Mouse (Mus musculus): ENCODE data around the gene Rab3d. TPM values are rescaled to one million over a fixed set of nuclear protein-coding genes. Genes with fewer than 3 reads are reported as not detected.

The Rab3d gene
- polyA plus RNA-seq, 1 experiment from 2014 or later = 21.5 TPM

DNA sequence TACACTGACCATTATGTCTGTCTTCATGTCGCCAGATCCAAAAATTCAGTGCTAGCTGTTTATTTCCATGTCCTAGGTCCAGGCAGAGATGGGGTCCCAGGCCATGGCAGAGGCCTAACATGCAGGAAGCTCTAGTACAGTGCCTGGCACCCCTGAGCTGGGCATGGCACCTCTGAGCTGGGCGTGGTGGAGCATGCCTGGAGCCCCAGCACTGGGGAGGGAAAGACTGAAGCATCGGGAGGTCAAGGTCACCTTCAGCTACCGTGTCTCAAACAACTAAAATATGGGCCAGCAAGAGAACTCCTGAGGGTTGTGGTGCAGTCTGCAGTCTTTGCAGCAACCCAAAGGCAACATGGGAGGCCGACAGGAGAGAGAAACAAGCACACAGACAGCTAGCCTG is 40.4 kb upstream of the Rab3d start:
- peaks cover 12% of the 10 kb centered on the region; the same call in 1 of the 2 replicates for H3K4me1 ChIP-seq (replicated peaks; ENCODE audit: control insufficient read depth, insufficient read depth, low read length)
- ATAC-seq (replicated peaks; ENCODE audit: low FRiP score, low TSS enrichment, low read depth) = no peak
- no peak overlapping the region for H3K4me2 ChIP-seq (ENCODE audit: low read length)
- peaks cover 39% of the 10 kb centered on the region for H3K27me3 ChIP-seq (replicated peaks; ENCODE audit: control insufficient read depth, insufficient read depth, low read length)
- H3K27ac ChIP-seq (ENCODE audit: low read depth) = no peak overlapping the region
- no peaks in the 10 kb centered on the region for H3K36me3 ChIP-seq (ENCODE audit: control insufficient read depth, insufficient read depth, low read length)
- H3K4me3 ChIP-seq (ENCODE audit: low read depth, low read length) = no peak overlapping the region
- whole genome bisulfite sequencing = 80% methylated on average over 5 of the region's 5 CpGs
- no peak for DNase-seq (ENCODE audit: low spot score)
- no peak overlapping the region for H3K9ac ChIP-seq (ENCODE audit: low read length)
- no peaks in the 10 kb centered on the region for H3K9me3 ChIP-seq (ENCODE audit: control insufficient read depth, low read length)

DNA sequence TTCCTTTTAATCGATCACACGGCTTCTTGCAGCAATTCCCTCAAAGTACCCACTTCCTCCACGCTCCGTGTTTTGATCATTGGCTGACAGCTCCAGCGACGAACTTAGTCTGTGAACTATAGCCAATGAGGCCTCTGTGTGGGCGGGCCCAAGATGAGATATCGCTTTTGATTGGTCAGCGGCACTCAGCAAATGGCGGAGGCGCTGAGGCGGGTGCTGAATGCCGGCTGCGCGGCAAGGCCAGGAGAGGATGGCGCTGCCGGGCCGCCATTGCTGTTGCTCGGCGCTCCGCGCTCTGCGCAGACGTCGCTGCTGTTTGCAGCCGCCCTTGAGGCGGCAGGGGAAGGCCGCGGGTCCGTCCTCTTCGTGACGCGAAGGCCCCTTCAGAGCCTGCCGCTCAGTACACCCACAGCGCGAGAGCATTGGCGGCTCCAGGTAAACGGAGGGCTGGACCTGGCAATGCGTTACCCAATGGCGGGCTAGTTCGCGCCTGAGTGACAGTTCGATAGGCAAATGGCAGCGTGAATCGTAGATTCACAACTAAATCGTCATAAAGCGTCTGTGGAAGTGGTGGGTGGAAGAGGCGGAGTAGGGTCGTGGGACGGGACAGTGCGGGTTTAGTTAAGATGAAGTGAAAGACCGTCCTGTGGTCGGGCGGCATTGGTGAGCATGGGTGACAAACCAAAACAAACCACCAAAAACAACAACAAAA is 37.7 kb upstream of the Rab3d start, which contains the start of gene Swsap1:
TSS of gene Swsap1 (plus strand) at position 186 of the 712 bp plus-strand sequence.
- under 1% methylated on average over 50 of the region's 54 CpGs for WGBS
- peak within 1 kb of the TSS; percentile 71 for H3K4me2 ChIP-seq (ENCODE audit: low read length)
- ATAC-seq (replicated peaks; ENCODE audit: low FRiP score, low TSS enrichment, low read depth) (peak; percentile 99), DNase-seq (ENCODE audit: low spot score) (peak; percentile 99)
- H3K4me3 ChIP-seq (ENCODE audit: low read depth, low read length) = peak within 1 kb of the TSS; percentile 73
- no peaks in the 10 kb centered on the region; the same call in 1 of the 2 replicates for H3K4me1 ChIP-seq (replicated peaks; ENCODE audit: control insufficient read depth, insufficient read depth, low read length)
- H3K27me3 ChIP-seq (replicated peaks; ENCODE audit: control insufficient read depth, insufficient read depth, low read length) = peaks cover 13% of the 10 kb centered on the region
- peak within 1 kb of the TSS; percentile 79 for H3K9ac ChIP-seq (ENCODE audit: low read length)
- no peaks in the 10 kb centered on the region for H3K9me3 ChIP-seq (ENCODE audit: control insufficient read depth, low read length)
- H3K27ac ChIP-seq (ENCODE audit: low read depth) = peak within 1 kb of the TSS; percentile 85
- H3K36me3 ChIP-seq (ENCODE audit: control insufficient read depth, insufficient read depth, low read length) = no peaks in the 10 kb centered on the region

DNA sequence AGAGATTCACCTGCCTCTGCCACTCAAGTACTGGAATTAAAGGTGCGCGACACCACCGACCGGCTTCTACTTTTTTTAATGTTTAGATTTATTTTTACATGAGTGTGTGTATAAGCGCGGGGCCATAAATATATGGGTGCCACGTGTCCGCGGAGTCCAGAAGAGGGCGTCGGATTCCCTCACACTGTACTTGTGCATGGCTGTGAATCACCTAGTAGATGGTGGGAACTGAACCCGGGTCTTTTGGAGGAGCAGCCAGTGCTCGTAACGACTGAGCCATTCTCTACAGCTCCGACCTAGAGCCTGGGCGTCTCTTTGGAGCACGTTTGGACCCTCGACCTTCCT is 37.2 kb upstream of the Rab3d start:
- Histone ChIP-seq H3K27ac (ENCODE audit: low read depth) (peak overlapping the region; percentile 85), H3K4me3 (ENCODE audit: low read depth, low read length) (peak overlapping the region; percentile 73), H3K4me2 (ENCODE audit: low read length) (peak overlapping the region; percentile 61), H3K4me1 (replicated peaks; ENCODE audit: control insufficient read depth, insufficient read depth, low read length) (no peaks in the 10 kb centered on the region; the same call in 1 of the 2 replicates), H3K27me3 (replicated peaks; ENCODE audit: control insufficient read depth, insufficient read depth, low read length) (peaks cover 9% of the 10 kb centered on the region), H3K9me3 (ENCODE audit: control insufficient read depth, low read length) (no peaks in the 10 kb centered on the region), H3K9ac (ENCODE audit: low read length) (peak overlapping the region; percentile 79), H3K36me3 (ENCODE audit: control insufficient read depth, insufficient read depth, low read length) (no peaks in the 10 kb centered on the region)
- 2% methylated on average over 18 of the region's 18 CpGs for WGBS
- DNase-seq (ENCODE audit: low spot score) (no peak), ATAC-seq (replicated peaks; ENCODE audit: low FRiP score, low TSS enrichment, low read depth) (peak; percentile 65)

DNA sequence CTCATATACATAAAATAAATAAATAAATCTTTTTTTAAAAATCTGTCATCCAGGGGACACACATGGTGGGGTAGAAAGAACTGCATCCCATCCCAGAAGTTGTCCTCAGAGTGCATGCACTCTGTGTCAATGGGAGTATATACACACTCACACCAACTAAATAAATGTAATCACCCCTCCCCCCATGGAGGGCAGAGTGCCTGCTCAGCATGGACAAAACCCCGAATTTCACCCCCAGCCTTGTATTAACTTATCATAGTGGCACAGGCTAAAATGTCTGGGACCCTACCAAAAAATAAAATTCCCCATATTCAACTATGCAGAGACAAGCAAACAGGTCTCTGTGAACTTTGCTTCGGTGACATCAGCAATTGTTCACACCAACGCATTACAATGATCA is 36.6 kb upstream of the Rab3d start:
- 70% methylated on average over 3 of the region's 3 CpGs for WGBS
- DNase-seq (ENCODE audit: low spot score) (no peak), ATAC-seq (replicated peaks; ENCODE audit: low FRiP score, low TSS enrichment, low read depth) (no peak)
- H3K4me1 ChIP-seq (replicated peaks; ENCODE audit: control insufficient read depth, insufficient read depth, low read length) = no peaks in the 10 kb centered on the region; the same call in 1 of the 2 replicates
- H3K27me3 ChIP-seq (replicated peaks; ENCODE audit: control insufficient read depth, insufficient read depth, low read length) = peaks cover 3% of the 10 kb centered on the region
- no peak overlapping the region for H3K9ac ChIP-seq (ENCODE audit: low read length)
- no peaks in the 10 kb centered on the region for H3K9me3 ChIP-seq (ENCODE audit: control insufficient read depth, low read length)
- peak overlapping the region; percentile 61; the same call in 1 of the 2 replicates for H3K4me2 ChIP-seq (ENCODE audit: low read length)
- H3K27ac ChIP-seq (ENCODE audit: low read depth) = no peak overlapping the region
- H3K36me3 ChIP-seq (ENCODE audit: control insufficient read depth, insufficient read depth, low read length) = no peaks in the 10 kb centered on the region
- no peak overlapping the region for H3K4me3 ChIP-seq (ENCODE audit: low read depth, low read length)

DNA sequence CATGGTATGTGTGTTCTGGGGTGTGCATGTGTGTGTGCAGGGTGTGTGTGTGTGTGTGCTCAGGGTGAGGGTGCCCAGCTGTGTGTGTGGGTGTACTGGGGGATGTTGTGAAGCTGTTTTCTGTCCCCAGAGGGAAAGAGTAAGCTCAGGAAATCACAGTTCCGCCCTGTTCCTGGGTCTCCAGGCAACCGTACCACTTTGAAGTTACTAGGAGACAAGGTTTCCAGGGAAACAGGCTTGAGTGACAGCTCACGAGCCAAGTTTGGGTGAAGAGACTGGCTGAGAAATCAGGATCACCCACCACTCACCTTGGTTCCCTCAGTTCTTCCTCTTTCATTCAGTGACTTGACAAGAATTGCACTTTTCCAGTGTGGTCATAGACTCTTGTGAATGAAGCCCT is 35.6 kb upstream of the Rab3d start:
- no peak for DNase-seq (ENCODE audit: low spot score)
- H3K27ac ChIP-seq (ENCODE audit: low read depth) = no peak overlapping the region

DNA sequence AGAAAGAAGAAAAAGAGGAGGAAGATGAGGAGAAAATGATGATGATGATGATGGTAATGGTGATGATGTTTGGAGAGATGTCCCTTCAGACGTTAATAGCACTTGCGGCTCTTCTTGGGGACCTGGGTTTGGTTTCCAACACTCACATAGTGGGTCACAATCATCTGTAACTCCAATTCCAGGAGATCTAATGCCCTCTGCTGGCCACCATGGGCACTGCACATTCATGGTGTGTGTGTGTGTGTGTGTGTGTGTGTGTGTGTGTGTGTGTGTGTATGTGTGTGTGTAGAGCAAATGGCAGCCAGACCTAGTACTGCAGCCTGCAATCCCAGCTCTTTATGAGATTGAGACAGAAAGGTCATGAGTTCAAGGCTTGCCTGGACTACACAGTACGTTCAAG is 34.0 kb upstream of the Rab3d start:
- DNase-seq (ENCODE audit: low spot score) = no peak

More for the DNA sequence above, 35.6 kb upstream of the Rab3d start:
- 15% methylated on average over 3 of the region's 3 CpGs for WGBS
- no peak overlapping the region for H3K4me3 ChIP-seq (ENCODE audit: low read depth, low read length)
- no peaks in the 10 kb centered on the region; the same call in 1 of the 2 replicates for H3K4me1 ChIP-seq (replicated peaks; ENCODE audit: control insufficient read depth, insufficient read depth, low read length)
- H3K9me3 ChIP-seq (ENCODE audit: control insufficient read depth, low read length) = no peaks in the 10 kb centered on the region
- no peaks in the 10 kb centered on the region for H3K27me3 ChIP-seq (replicated peaks; ENCODE audit: control insufficient read depth, insufficient read depth, low read length)
- H3K4me2 ChIP-seq (ENCODE audit: low read length) = no peak overlapping the region
- no peak overlapping the region for H3K9ac ChIP-seq (ENCODE audit: low read length)
- H3K36me3 ChIP-seq (ENCODE audit: control insufficient read depth, insufficient read depth, low read length) = no peaks in the 10 kb centered on the region
- ATAC-seq (replicated peaks; ENCODE audit: low FRiP score, low TSS enrichment, low read depth) = no peak

DNA sequence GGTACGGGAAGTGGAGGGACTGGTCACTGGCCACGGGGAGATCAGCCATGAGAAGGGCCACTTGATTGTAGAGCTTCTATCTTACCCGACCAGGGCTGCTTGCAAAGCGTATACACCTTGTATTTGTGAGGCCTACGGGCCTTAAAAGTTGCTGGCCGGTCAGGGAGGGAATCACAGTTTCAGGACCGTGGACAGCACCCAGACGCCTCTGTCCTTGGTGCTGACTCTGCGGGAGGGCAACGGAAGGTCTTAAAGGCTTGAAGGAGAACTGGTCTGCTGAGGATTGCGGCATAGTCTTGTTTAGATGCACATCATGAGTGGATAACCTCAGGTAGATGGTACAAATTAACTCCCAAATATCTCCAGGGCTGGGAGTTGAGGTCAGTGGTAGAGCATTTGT is 32.3 kb upstream of the Rab3d start:
- DNase-seq (ENCODE audit: low spot score) = peak; percentile 99
- no peak overlapping the region for H3K4me3 ChIP-seq (ENCODE audit: low read depth, low read length)
- 20% methylated on average over 11 of the region's 11 CpGs for WGBS
- H3K9me3 ChIP-seq (ENCODE audit: control insufficient read depth, low read length) = no peaks in the 10 kb centered on the region
- H3K4me1 ChIP-seq (replicated peaks; ENCODE audit: control insufficient read depth, insufficient read depth, low read length) = 0 out of 2 replicates have a peak, but pooled peaks cover 3% of the 10 kb centered on the region
- peaks cover 6% of the 10 kb centered on the region; the same call in 1 of the 2 replicates for H3K27me3 ChIP-seq (replicated peaks; ENCODE audit: control insufficient read depth, insufficient read depth, low read length)
- ATAC-seq (replicated peaks; ENCODE audit: low FRiP score, low TSS enrichment, low read depth) = no peak
- H3K27ac ChIP-seq (ENCODE audit: low read depth) = no peak overlapping the region
- H3K9ac ChIP-seq (ENCODE audit: low read length) = no peak overlapping the region
- no peak overlapping the region for H3K4me2 ChIP-seq (ENCODE audit: low read length)
- H3K36me3 ChIP-seq (ENCODE audit: control insufficient read depth, insufficient read depth, low read length) = no peaks in the 10 kb centered on the region

More for the DNA sequence above, 34.0 kb upstream of the Rab3d start:
- Histone ChIP-seq H3K9me3 (ENCODE audit: control insufficient read depth, low read length) (no peaks in the 10 kb centered on the region), H3K36me3 (ENCODE audit: control insufficient read depth, insufficient read depth, low read length) (no peaks in the 10 kb centered on the region), H3K4me1 (replicated peaks; ENCODE audit: control insufficient read depth, insufficient read depth, low read length) (peaks cover 3% of the 10 kb centered on the region; the same call in 1 of the 2 replicates), H3K9ac (ENCODE audit: low read length) (no peak overlapping the region), H3K27me3 (replicated peaks; ENCODE audit: control insufficient read depth, insufficient read depth, low read length) (peaks cover under 1% of the 10 kb centered on the region; the same call in 1 of the 2 replicates), H3K27ac (ENCODE audit: low read depth) (no peak overlapping the region), H3K4me3 (ENCODE audit: low read depth, low read length) (no peak overlapping the region), H3K4me2 (ENCODE audit: low read length) (no peak overlapping the region)
- no peak for ATAC-seq (replicated peaks; ENCODE audit: low FRiP score, low TSS enrichment, low read depth)
- WGBS = 66% methylated on average over 3 of the region's 3 CpGs

DNA sequence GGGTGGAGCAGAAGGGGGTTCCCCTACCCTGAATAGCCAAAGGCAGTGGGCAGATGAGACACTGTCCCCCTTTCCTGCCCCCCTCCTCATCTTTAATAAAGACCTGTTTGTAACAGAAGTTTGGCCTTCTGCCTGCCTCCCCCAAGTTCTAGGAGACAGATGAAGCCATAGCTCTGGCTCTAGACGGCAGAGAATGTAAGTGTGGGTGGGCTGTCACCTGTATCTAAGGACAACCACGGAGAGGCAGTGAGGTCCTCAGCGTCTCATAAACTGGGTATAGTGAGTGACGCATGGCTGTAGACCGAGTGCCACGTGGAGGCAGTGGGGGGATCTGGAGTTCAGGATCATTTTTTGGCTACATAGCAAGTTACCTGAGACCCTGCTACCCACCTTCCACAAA is 30.8 kb upstream of the Rab3d start:
- Histone ChIP-seq H3K9me3 (ENCODE audit: control insufficient read depth, low read length) (no peaks in the 10 kb centered on the region), H3K27me3 (replicated peaks; ENCODE audit: control insufficient read depth, insufficient read depth, low read length) (peaks cover 6% of the 10 kb centered on the region; the same call in 1 of the 2 replicates), H3K4me3 (ENCODE audit: low read depth, low read length) (no peak overlapping the region), H3K27ac (ENCODE audit: low read depth) (no peak overlapping the region), H3K4me1 (replicated peaks; ENCODE audit: control insufficient read depth, insufficient read depth, low read length) (0 out of 2 replicates have a peak, but pooled peaks cover 3% of the 10 kb centered on the region), H3K4me2 (ENCODE audit: low read length) (no peak overlapping the region), H3K9ac (ENCODE audit: low read length) (no peak overlapping the region), H3K36me3 (ENCODE audit: control insufficient read depth, insufficient read depth, low read length) (no peaks in the 10 kb centered on the region)
- ATAC-seq (replicated peaks; ENCODE audit: low FRiP score, low TSS enrichment, low read depth) = no peak
- DNase-seq (ENCODE audit: low spot score) = no peak
- WGBS = 63% methylated on average over 6 of the region's 6 CpGs

DNA sequence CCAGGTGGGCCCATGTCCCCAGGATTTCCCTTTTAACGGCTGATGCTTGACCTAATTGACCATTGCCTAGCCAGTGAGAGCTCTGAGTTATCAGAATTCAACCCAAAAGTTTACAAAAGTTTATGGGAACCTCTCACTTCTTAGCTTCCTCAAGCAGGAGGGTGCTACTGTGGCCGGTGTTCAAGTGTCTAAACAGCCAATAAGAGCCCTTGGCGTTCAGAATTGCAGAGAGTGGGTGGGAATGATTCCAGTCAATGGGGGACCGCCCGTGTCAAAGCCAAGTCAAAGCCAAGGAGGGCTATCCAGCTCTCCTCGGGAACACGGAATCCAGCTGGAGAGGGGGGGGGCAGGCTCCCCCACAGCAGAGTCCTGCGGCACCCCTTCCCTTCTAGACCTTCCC is 30.2 kb upstream of the Rab3d start:
- no peak overlapping the region for H3K9ac ChIP-seq (ENCODE audit: low read length)
- ATAC-seq (replicated peaks; ENCODE audit: low FRiP score, low TSS enrichment, low read depth) (no peak), DNase-seq (ENCODE audit: low spot score) (no peak)
- H3K9me3 ChIP-seq (ENCODE audit: control insufficient read depth, low read length) = no peaks in the 10 kb centered on the region
- 50% methylated on average over 8 of the region's 8 CpGs for WGBS
- no peak overlapping the region for H3K4me2 ChIP-seq (ENCODE audit: low read length)
- no peak overlapping the region for H3K4me3 ChIP-seq (ENCODE audit: low read depth, low read length)
- H3K36me3 ChIP-seq (ENCODE audit: control insufficient read depth, insufficient read depth, low read length) = no peaks in the 10 kb centered on the region
- H3K27me3 ChIP-seq (replicated peaks; ENCODE audit: control insufficient read depth, insufficient read depth, low read length) = peaks cover 6% of the 10 kb centered on the region; the same call in 1 of the 2 replicates
- H3K4me1 ChIP-seq (replicated peaks; ENCODE audit: control insufficient read depth, insufficient read depth, low read length) = 0 out of 2 replicates have a peak, but pooled peaks cover 3% of the 10 kb centered on the region
- no peak overlapping the region for H3K27ac ChIP-seq (ENCODE audit: low read depth)
